Mouse (Mus musculus) intestine, embryonic 16.5 days (tissue): Measurements from ENCODE around the gene Pxylp1. TPM values are rescaled to one million over a fixed set of nuclear protein-coding genes. Genes with fewer than 3 reads are reported as not detected.
A peak's percentile ranks its signal among the peaks of the same experiment; 100 is the strongest.

ENCODE experiments used
- ATAC-seq: fragments of 200-750 bp; cut with Nextera tagmentation; 2 replicates; pipeline ENCODE4 v1.8.0; 2017; ENCODE audit warnings: moderate TSS enrichment, moderate library complexity
- H3K27ac ChIP-seq: fragments of 300-500 bp; sonication (generic); 2 replicates; pipeline ENCODE4 v1.5.1; 2014; ENCODE audit warnings: mild to moderate bottlenecking, low read length
- H3K27me3 ChIP-seq: fragments of 300-500 bp; sonication (generic); replicated peaks from 2 replicates; pipeline ENCODE4 v1.6.1; 2014; ENCODE audit warnings: low read length, control low read depth, mixed read lengths; ENCODE audit not compliant: control insufficient read depth, insufficient read depth
- H3K36me3 ChIP-seq: fragments of 300-500 bp; sonication (generic); 2 replicates; pipeline ENCODE4 v1.6.1; 2014; ENCODE audit warnings: low read length, control low read depth; ENCODE audit not compliant: control insufficient read depth, insufficient read depth
- H3K4me1 ChIP-seq: fragments of 300-500 bp; sonication (generic); 2 replicates; pipeline ENCODE4 v1.6.1; 2014; ENCODE audit warnings: low read length, control low read depth, mixed read lengths; ENCODE audit not compliant: control insufficient read depth, insufficient read depth
- H3K4me2 ChIP-seq: fragments of 300-500 bp; sonication (generic); 2 replicates; pipeline ENCODE4 v1.6.1; 2014; ENCODE audit warnings: low read depth, low read length, control low read depth
- H3K4me3 ChIP-seq: fragments of 300-500 bp; sonication (generic); 2 replicates; pipeline ENCODE4 v1.5.1; 2014; ENCODE audit warnings: mild to moderate bottlenecking, low read length
- H3K9ac ChIP-seq: fragments of 300-500 bp; sonication (generic); 2 replicates; pipeline ENCODE4 v1.6.1; 2014; ENCODE audit warnings: low read depth, low read length
- H3K9me3 ChIP-seq: fragments of 300-500 bp; sonication (generic); 2 replicates; pipeline ENCODE4 v1.6.1; 2016; ENCODE audit warnings: low read length, control low read depth; ENCODE audit not compliant: control insufficient read depth
- WGBS: fragments of 180-500 bp; shearing (Covaris S2); extraction: QIAGEN DNeasy Blood & Tissue Kit; methylation state at CpG from one replicate; pipeline ENCODE4 v1.1.7; 2014; 5-methylcytosine and 5-hydroxymethylcytosine counted together
- polyA plus RNA-seq: library from polyadenylated mRNA; unstranded; fragments of >200 nt; fragmentation: Nextera tagmentation; extraction: Ambion mirVana; gene quantifications from 2 replicates; pipeline ENCODE4 v1.2.1, GENCODE M21; 2015

The Pxylp1 gene
- polyA plus RNA-seq, 1 experiment from 2014 or later, result 38.1 TPM

GRCm38 (mm10) chr9:96836984-96837383 is 55.5 kb downstream of the Pxylp1 start:
- ATAC-seq, result peak; percentile 47; the same call in 1 of the 2 replicates
- H3K4me3 ChIP-seq, result no peak overlapping the region
- WGBS, result 38% methylated on average over 8 of the region's 8 CpGs

GRCm38 (mm10) chr9:96835374-96835921 is 57.0 kb downstream of the Pxylp1 start:
- 73% methylated on average over 6 of the region's 6 CpGs for WGBS
- Histone ChIP-seq H3K4me3 (no peak overlapping the region), H3K4me2 (no peak overlapping the region), H3K9me3 (no peaks in the 10 kb centered on the region), H3K9ac (no peak overlapping the region), H3K4me1 (peaks cover 15% of the 10 kb centered on the region), H3K27ac (no peak overlapping the region), H3K36me3 (peaks cover 8% of the 10 kb centered on the region; the same call in 1 of the 2 replicates), H3K27me3 (no peaks in the 10 kb centered on the region)
- peak; percentile 8; the same call in 1 of the 2 replicates for ATAC-seq

More at GRCm38 (mm10) chr9:96836984-96837383, 55.5 kb downstream of the Pxylp1 start:
- no peak overlapping the region for H3K9ac ChIP-seq
- H3K36me3 ChIP-seq, result peaks cover 8% of the 10 kb centered on the region; the same call in 1 of the 2 replicates
- no peaks in the 10 kb centered on the region for H3K9me3 ChIP-seq
- peaks cover 15% of the 10 kb centered on the region for H3K4me1 ChIP-seq
- no peak overlapping the region for H3K27ac ChIP-seq
- H3K27me3 ChIP-seq, result no peaks in the 10 kb centered on the region
- no peak overlapping the region for H3K4me2 ChIP-seq

DNA sequence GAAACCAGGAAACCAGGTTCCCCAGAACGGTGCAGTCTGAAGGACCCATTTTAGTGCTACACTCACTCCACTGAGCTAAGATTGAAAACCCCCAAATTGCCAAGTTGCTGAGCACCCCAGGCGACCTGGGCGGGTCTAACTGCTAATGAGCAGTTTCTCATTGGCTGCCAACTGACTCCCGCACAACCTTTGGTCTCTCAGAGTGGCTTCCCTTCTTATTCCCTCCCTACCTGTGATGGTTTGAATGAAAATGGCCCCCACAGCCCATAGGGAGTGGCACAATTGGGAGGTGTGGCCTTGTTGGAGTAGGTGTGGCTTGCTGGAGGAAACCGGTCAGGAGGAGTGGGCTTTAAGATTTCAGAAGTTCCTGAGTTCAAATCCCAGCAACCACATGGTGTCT is 58.9 kb downstream of the Pxylp1 start:
- Histone ChIP-seq H3K4me3 (no peak overlapping the region), H3K9me3 (no peaks in the 10 kb centered on the region), H3K4me1 (peaks cover 15% of the 10 kb centered on the region), H3K27me3 (no peaks in the 10 kb centered on the region), H3K4me2 (no peak overlapping the region), H3K9ac (no peak overlapping the region), H3K36me3 (peaks cover 8% of the 10 kb centered on the region; the same call in 1 of the 2 replicates), H3K27ac (no peak overlapping the region)
- WGBS, result 70% methylated on average over 5 of the region's 5 CpGs
- ATAC-seq, result peak; percentile 37

DNA sequence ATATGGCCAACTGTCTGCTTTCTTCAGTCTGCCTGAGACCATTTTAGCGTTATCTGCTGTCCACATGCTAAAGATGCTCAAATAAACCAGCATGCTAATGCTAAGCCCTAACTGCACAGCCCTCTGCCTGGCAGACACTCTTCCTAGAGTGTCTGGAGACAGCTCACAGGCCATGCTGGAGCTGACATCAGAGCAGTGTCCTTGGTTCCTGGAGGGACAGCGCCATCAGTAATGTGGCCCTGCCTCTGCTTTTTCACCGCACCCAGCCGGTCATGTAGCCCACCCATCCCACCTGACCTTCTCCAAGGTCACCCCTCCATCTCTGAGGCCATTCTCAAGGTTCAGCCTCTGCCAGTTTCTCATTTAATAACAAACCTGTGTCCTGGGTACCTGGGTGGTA is 60.0 kb downstream of the Pxylp1 start:
- Histone ChIP-seq H3K27ac (no peak overlapping the region), H3K9ac (no peak overlapping the region), H3K4me3 (no peak overlapping the region), H3K4me2 (no peak overlapping the region), H3K4me1 (peaks cover 15% of the 10 kb centered on the region), H3K27me3 (no peaks in the 10 kb centered on the region), H3K36me3 (peaks cover 8% of the 10 kb centered on the region; the same call in 1 of the 2 replicates), H3K9me3 (no peaks in the 10 kb centered on the region)
- WGBS, result 76% methylated on average over 4 of the region's 4 CpGs
- ATAC-seq, result no peak

DNA sequence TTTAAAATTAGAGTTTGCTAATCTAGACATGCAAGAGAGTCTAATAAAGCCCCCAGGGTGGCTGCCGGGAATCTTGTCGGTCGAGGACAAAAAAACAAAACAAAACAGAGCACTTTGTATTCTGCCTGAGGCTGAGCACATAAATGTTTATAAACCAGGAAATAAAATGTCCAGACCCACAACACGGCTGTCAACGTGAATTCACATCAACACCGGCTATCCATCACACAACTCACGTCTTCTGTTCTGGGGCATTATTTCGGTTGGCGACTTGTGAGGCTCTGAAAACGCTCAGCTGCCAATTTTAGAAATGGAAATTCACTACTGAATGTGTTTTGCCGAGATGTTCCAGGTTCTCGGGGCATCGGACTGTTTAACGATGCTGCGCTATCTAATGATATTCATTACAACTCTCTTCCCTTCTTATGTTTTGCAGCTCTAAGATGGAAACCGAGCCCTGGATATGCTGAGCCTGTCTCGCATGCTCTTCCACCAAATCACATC is 61.6 kb downstream of the Pxylp1 start:
- ATAC-seq, result no peak
- 75% methylated on average over 17 of the region's 17 CpGs for WGBS
- 0 out of 2 replicates have a peak, but pooled peaks cover 7% of the 10 kb centered on the region for H3K4me1 ChIP-seq
- H3K27me3 ChIP-seq, result no peaks in the 10 kb centered on the region
- H3K4me2 ChIP-seq, result no peak overlapping the region
- H3K4me3 ChIP-seq, result no peak overlapping the region
- no peaks in the 10 kb centered on the region for H3K9me3 ChIP-seq
- no peaks in the 10 kb centered on the region for H3K36me3 ChIP-seq
- H3K27ac ChIP-seq, result no peak overlapping the region
- H3K9ac ChIP-seq, result no peak overlapping the region

DNA sequence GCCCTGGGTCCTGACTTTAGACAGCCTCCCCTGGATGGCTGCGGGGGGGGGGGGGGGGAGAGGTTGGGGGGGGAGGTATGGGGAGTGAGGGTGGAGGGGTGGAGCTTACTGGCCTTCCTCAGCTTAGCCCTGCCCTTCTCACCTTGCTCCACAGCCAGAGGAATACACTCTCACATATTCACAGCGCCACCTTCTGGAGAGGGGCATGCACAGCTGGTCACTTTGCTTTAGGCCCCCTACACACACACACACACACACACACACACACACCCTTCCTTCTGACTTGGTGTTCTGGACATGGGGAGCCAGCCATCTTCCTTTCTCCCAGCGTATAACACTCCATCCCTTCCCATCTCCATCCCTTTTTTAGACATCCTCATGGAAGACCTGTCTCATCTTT is 62.8 kb downstream of the Pxylp1 start:
- no peaks in the 10 kb centered on the region for H3K27me3 ChIP-seq
- ATAC-seq, result no peak

GRCm38 (mm10) chr9:96828071-96828470 is 64.4 kb downstream of the Pxylp1 start:
- Histone ChIP-seq H3K27ac (no peak overlapping the region), H3K9ac (no peak overlapping the region), H3K4me1 (0 out of 2 replicates have a peak, but pooled peaks cover under 1% of the 10 kb centered on the region), H3K36me3 (0 out of 2 replicates have a peak, but pooled peaks cover 2% of the 10 kb centered on the region), H3K9me3 (no peaks in the 10 kb centered on the region), H3K4me2 (no peak overlapping the region), H3K4me3 (no peak overlapping the region), H3K27me3 (no peaks in the 10 kb centered on the region)
- no peak for ATAC-seq
- WGBS, result 68% methylated on average over 2 of the region's 2 CpGs

More for the DNA sequence above, 62.8 kb downstream of the Pxylp1 start:
- H3K27ac ChIP-seq, result no peak overlapping the region
- no peak overlapping the region for H3K4me3 ChIP-seq
- no peak overlapping the region for H3K9ac ChIP-seq
- WGBS, result 100% methylated on average over 2 of the region's 3 CpGs
- no peaks in the 10 kb centered on the region for H3K9me3 ChIP-seq
- 0 out of 2 replicates have a peak, but pooled peaks cover 2% of the 10 kb centered on the region for H3K36me3 ChIP-seq
- 0 out of 2 replicates have a peak, but pooled peaks cover 7% of the 10 kb centered on the region for H3K4me1 ChIP-seq
- H3K4me2 ChIP-seq, result no peak overlapping the region

DNA sequence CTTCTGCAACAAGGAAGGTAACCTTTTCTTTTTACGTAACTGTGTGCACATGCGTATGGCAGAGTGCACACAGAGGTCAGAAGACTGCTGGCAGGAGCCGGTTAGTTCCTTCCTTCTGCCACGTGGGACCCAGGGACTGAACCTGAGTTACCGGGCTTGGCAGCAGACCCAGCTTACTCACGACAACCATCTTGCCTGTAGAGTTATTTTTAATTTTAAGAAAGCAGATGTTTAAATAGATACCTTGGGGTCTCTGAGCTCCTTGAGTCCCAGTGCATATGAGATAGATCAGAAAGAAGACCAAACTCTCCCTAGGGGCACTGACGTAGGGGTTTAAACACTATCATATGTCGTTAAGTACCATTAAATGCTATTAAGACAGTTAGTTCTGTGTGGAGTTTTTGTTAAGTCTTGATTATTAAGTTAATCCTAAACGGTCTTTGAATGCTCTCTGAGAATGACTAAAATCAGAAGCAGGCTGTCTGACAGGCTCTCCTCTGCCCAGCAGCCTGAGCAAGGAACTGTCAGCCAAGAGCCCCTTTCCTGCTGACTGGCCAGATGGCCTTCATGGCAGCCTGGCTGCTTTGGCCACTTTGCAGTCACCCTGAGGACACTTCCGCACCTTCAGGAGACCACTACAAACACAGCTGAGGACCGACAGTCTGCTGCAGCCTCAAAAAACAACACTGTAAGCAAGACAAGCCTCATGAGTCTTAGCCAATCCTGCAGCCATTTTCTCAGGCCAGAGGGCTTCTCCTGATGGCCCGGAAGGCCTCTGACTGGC is 65.3 kb downstream of the Pxylp1 start:
- Histone ChIP-seq H3K9me3 (no peaks in the 10 kb centered on the region), H3K9ac (no peak overlapping the region), H3K27ac (no peak overlapping the region), H3K4me3 (no peak overlapping the region), H3K27me3 (no peaks in the 10 kb centered on the region), H3K4me1 (no peaks in the 10 kb centered on the region), H3K4me2 (no peak overlapping the region), H3K36me3 (0 out of 2 replicates have a peak, but pooled peaks cover 2% of the 10 kb centered on the region)
- ATAC-seq, result no peak
- 80% methylated on average over 12 of the region's 12 CpGs for WGBS

GRCm38 (mm10) chr9:96824857-96825256 is 67.6 kb downstream of the Pxylp1 start:
- Histone ChIP-seq H3K4me1 (no peaks in the 10 kb centered on the region), H3K27me3 (no peaks in the 10 kb centered on the region), H3K4me2 (no peak overlapping the region), H3K36me3 (0 out of 2 replicates have a peak, but pooled peaks cover 2% of the 10 kb centered on the region), H3K27ac (no peak overlapping the region), H3K9me3 (no peaks in the 10 kb centered on the region), H3K4me3 (no peak overlapping the region), H3K9ac (no peak overlapping the region)
- WGBS, result 90% methylated on average over 18 of the region's 18 CpGs
- ATAC-seq, result no peak
